Mouse (Mus musculus) bone marrow macrophage, adult 2 months (primary cell): ENCODE data around the gene Tnp2.

Experiments used
- CTCF ChIP-seq: IDR thresholded peaks from 2 replicates; pipeline ENCODE4 v1.5.1; 2012; ENCODE audit warnings: low read depth, mild to moderate bottlenecking, low read length, moderate library complexity
- POLR2A ChIP-seq: IDR thresholded peaks from 2 replicates; pipeline ENCODE4 v1.6.1; 2012; ENCODE audit warnings: mild to moderate bottlenecking, low read depth, low read length, borderline replicate concordance

DNA sequence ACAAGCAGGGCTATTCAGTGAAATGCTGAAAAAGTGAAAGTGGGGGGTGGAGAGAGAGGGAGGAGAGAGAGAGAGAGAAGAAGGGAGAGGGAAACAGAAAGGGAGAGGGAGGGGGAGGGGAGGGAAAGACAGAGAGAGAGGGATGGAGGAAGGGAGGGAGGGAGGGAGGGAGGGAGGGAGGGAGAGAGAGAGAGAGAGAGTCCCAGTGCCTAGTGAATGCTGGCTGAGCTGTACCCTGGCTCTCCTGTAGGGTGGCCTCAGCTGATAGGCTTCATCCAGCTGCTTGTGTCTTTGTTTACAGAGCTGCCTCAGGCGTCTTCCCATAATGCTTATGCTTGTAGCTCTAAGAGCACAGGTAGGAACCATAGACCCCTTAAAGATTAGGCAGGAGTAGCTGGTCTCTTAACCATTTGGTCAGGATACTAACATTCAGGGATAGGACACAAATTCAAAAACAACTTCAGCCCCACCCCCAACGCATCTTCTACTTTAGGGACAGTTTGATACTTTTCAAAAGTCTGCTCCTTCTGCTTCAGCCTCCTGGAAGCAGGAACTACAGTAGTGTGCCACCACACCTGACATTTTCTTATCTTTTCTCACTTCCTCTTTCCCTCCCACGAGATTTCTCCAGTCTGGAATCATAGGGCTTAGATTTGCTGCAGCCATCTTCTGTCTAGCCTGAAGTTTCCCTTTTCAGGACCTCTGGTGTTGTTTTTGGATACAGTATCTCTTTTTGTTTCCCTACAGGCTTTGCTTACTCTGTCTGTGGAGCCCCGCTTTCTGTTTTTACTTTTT lies 17.7 kb downstream of the Tnp2 start:
- TF ChIP-seq CTCF: no peak
- no peak for TF ChIP-seq POLR2A
